Mouse (Mus musculus) MN1 (cell line): ENCODE data around the gene Gm26566.
"Not testable (repeated sequence)": the region's sequence is repeated elsewhere in the genome, so short reads cannot be mapped to it uniquely, and the experiment has no call there.

ENCODE experiments used
- DNase-seq: peaks from one replicate; pipeline ENCODE4 v3.0.0-alpha.2; 2016; ENCODE audit warnings: low spot score

Gm26566 gene

DNA sequence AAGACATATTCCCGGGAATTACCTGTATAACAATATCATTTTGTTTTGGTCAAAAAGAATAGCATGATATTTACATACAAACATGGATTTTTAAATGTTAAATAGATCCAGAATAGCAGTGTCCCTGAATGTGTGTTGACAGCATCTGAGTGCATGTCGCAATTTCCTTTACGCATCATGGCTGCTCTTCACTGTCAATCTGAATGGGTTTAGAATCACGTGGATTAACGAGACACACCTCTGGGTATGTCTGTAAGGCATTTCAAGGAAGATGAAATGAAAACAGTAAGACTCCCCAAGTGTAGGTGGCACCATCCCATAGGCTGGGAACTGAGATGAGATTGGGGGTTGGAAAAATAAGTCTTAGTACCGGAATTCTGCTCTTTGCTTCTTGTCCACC is 17.4 kb downstream of the Gm26566 start:
- no peak for DNase-seq

DNA sequence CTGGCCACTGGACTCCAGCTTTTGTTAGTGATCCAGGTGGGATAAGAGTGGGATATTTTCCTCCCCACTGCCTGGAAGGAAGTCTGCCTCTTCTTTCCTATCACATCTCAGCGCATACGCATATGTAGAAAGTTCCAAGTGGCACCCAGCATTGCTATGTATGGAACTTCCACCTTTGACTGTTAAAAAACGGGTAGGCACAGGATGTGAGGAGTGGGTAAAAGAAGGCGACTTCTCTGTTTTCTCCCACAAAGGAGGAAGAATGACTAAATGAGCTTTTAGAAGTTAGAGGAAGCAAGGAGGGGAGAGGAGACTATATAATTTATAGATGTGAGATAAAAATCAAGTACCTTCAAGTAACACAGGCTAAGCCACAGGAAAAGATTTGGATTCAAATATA is 19.8 kb downstream of the Gm26566 start:
- DNase-seq = no peak

DNA sequence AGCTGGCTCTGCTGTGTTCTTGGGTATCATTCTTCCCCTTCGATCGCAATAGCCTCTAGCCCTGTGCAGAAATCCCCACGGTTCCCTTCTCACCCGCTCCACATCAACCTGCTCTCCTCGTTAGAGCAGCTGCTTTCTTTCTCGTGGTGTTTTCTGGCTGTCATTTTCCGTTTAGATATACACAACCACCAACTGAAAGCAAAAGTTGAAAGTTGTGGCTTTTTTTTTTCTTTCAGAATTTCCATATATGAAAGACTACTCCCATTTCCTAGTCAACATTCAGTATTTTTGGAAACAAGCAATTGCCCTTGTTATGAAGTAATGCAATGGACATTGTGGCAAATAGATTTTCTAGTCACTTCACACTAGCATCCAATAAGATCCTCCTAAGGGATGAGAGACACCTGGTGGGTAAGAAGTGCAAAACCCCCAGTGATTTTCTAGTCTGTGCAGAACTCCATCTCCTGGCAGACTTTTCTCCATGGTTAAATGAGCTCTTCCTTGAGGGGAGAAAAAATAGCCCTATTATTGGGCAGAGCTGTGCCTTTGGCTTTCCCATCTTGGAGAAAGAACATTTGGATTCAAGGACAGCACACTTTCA is 21.3 kb downstream of the Gm26566 start:
- DNase-seq = no peak

DNA sequence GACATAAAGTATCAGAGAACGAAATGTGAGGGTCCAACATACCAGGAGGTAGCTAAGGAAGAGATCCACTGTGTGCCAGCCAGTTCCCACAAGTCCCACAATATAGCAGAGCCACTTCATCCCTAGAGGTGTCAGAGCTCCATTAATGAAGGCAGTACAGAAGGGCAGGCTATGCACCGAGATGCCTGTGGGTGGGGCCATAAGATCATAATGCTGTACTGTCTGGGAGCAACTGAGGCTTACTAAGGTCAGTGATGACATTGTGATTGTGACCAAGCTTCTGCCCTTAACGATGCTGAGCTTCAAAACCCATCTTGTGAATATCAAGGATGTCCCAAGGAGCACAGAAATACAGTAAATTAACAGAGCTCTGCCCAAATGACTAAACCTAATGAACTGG is 22.6 kb downstream of the Gm26566 start:
- no peak for DNase-seq

DNA sequence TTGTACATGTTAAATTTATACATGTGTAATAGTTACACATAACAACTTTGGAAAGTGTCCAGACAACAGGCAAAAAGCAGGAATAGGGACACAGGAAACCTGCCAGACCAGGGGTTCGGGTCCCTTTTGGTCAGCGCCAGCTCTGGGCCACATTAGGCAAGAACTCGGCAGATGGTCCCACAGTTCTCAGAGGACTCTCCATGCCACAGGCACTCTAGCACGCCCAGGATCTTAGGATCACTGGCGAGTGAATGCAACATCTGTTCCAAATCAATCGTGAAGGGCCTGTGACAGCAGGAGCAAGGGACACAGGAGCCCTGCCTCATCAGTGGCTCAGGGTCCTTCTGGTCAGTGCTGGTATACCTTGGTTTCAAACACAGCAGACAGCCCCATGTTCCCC is 28.3 kb downstream of the Gm26566 start:
- DNase-seq = no peak

DNA sequence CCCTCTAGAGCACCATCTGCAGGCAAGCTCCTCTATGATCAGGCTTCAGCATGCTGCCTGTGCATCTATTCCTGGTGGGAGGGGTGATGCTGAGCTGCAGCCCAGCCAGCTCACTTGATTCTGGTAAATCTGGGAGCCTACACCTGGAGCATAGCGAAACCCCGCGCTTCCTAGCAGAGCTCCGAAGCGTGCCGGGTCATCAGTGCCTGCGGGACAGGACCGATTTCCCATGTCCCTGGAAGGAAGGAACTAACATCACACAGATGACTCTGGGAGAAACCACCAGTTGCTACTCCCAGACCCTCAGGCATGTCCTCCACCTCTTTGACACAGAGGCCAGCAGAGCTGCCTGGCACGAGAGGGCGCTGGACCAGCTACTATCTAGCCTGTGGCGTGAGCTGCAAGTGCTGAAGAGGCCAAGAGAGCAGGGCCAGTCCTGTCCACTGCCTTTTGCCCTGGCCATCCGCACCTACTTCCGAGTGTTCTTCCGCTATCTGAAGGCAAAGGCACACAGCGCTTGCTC is 33.3 kb downstream of the Gm26566 start, which contains the start of gene Gm13271:
Gene Gm13271, plus strand, starts transcription at position 51 of the 523 bp plus-strand sequence.
- DNase-seq = not testable (repeated sequence)

DNA sequence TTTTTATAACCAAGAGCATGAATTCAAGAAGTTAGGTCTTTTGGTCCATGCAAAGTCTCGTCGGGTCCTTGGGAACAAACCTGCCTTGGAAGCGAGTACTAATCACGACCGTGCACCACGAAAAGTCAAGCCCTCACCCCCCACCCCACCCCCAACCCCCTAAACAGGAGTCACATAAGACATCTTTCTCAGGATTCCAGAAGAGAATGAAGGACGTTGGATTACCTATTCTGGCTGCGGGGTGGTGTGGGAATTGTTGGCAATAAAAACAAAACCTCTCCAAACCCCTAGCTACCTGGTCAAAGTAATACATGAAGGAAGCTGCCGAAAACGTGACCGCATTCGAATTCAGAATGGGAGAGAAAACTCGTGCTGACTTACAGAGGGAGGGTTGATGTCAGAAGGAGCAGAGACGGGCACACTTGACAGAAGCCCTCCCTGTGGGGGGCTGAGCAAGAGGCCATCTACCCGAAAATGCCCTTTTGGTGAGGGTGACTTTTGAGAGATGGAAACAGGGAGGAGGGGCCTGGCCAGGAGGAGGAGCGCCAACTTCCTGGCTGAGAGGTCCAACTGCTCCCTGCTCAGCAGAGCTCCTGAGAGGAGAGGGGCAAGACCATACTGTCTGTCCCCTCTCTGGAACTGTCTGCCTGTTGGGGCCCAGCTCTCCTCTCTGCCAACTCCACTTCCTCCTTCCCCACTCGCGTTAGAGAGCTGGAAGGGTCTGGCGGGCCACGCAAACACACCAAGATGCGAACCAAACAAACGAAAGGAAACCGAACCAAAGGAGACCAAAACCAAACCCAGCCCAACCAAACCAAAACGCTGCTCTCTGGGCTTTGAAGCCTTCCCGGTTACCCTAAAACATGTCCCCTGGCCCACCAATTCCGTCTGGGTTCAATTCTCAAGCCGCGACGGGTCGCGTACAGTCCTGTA is 35.2 kb downstream of the Gm26566 start:
- peak; percentile 14 for DNase-seq

DNA sequence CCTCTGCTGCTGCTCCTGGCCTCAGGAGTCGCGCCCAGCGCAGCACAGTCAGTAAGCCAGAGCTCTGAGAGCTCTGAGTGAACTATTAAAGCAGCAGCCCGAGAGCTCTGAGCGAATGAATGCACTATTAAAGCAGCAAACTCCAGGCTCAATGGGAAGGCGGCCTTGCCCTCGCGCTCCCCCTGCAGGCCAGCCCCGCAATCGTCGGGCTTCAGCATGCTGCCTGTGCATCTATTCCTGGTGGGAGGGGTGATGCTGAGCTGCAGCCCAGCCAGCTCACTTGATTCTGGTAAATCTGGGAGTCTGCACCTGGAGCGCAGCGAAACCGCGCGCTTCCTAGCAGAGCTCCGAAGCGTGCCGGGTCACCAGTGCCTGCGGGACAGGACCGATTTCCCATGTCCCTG is 36.0 kb downstream of the Gm26566 start:
- peak; percentile 91 for DNase-seq

DNA sequence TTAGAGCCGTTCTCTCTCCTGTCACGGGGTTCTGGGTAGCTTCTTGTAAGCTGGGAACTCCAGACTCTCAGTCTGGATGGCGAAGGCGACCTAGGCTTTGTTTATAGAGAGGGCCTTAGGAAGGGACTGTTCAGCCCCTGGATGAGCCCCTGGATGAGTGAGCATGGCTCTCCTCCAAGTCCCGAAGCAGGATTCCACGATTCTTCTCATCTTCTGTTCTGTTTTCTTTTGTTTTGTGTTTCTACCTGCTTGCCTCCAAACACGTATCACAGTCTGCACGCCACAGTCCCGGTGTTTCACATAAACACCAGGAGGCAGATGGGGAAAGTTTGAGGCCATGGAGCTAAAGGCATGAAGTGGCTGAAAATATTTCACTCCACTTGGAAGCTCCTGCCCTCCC is 37.1 kb downstream of the Gm26566 start:
- DNase-seq = not testable (repeated sequence)

DNA sequence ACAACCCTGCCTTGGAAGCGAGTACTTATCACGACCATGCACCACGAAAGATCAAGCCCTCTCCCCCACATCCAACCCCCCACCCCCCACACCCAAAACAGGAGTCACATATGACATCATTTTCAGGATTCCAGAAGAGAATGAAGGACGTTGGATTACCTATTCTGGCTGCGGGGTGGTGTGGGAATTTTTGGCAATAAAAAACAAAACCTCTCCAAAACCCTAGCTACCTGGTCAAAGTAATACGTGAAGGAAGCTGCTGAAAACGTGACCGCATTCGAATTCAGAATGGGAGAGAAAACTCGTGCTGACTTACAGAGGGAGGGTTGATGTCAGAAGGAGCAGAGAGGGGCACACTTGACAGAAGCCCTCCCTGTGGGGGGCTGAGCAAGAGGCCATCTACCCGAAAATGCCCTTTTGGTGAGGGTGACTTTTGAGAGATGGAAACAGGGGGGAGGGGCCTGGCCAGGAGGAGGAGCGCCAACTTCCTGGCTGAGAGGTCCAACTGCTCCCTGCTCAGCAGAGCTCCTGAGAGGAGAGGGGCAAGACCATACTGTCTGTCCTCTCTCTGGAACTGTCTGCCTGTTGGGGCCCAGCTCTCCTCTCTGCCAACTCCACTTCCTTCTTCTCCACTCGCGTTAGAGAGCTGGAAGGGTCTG is 38.1 kb downstream of the Gm26566 start, which contains the start of gene Gm13283:
Gene Gm13283, plus strand, starts transcription at position 510 of the 659 bp plus-strand sequence.
- DNase-seq = not testable (repeated sequence)

DNA sequence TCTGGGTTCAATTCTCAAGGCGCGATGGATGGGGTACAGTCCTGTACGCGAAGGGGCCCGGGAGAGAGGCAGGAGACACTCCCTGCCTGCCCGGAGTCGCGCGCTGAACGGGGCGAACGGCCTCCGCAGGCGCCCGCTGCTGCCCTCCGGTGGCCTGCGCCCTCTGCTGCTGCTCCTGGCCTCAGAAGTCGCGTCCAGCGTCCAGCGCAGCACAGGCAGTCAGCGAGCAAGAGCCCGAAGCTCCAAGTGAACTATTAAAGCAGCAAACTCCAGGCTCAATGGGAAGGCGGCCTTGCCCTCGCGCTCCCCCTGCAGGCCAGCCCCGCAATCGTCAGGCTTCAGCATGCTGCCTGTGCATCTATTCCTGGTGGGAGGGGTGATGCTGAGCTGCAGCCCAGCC is 38.8 kb downstream of the Gm26566 start:
- peak; percentile 84 for DNase-seq

DNA sequence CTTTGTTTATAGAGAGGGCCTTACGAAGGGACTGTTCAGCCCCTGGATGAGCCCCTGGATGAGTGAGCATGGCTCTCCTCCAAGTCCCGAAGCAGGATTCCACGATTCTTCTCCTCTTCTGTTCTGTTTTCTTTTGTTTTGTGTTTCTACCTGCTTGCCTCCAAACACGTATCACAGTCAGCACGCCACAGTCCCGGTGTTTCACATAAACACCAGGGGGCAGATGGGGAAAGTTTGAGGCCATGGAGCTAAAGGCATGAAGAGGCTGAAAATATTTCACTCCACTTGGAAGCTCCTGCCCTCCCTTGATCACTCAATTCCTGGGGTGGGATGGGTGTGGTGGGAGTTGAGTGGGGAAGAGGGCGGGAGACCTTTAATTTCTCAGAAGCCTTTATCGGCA is 40.2 kb downstream of the Gm26566 start:
- not testable (repeated sequence) for DNase-seq

DNA sequence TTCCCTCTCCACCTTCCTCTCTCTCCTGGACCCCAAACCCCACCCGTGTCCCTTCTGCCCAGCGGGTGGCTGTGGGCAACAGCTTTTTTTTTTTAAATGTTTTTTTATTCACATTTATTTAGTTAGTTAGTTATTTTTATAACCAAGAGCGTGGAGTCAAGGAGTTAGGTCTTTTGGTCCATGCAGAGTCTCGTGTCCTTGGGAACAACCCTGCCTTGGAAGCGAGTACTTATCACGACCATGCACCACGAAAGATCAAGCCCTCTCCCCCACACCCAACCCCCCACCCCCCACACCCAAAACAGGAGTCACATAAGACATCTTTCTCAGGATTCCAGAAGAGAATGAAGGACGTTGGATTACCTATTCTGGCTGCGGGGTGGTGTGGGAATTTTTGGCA is 40.7 kb downstream of the Gm26566 start:
- DNase-seq = not testable (repeated sequence)

DNA sequence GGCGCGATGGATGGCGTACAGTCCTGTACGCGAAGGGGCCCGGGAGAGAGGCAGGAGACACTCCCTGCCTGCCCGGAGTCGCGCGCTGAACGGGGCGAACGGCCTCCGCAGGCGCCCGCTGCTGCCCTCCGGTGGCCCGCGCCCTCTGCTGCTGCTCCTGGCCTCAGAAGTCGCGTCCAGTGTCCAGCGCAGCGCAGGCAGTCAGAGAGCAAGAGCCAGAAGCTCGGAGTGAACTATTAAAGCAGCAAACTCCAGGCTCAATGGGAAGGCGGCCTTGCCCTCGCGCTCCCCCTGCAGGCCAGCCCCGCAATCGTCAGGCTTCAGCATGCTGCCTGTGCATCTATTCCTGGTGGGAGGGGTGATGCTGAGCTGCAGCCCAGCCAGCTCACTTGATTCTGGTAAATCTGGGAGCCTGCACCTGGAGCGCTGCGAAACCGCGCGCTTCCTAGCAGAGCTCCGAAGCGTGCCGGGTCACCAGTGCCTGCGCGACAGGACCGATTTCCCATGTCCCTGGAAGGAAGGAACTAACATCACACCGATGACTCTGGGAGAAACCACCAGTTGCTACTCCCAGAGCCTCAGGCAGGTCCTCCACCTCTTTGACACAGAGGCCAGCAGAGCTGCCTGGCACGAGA is 41.9 kb downstream of the Gm26566 start:
- peak; percentile 80 for DNase-seq
